Mouse (Mus musculus): ENCODE measurements around the gene Tmem248. TPM values are rescaled to one million over a fixed set of nuclear protein-coding genes. Genes with fewer than 3 reads are reported as not detected.

The Tmem248 gene
- polyA plus RNA-seq, 1 experiment from 2014 or later, result 37.5 TPM

- H3K4me1 ChIP-seq, result peaks cover 5% of the 10 kb centered on the region; the same call in 1 of the 2 replicates
- H3K27ac ChIP-seq (replicated peaks), result no peak overlapping the region
- peak; percentile 19 for DNase-seq (ENCODE audit: low spot score)
- no peaks in the 10 kb centered on the region for H3K9me3 ChIP-seq (replicated peaks)
- no peak overlapping the region for H3K4me3 ChIP-seq
- 54% methylated on average over 7 of the region's 7 CpGs for WGBS
- H3K36me3 ChIP-seq, result peaks cover 49% of the 10 kb centered on the region
- H3K27me3 ChIP-seq (ENCODE audit: low read depth, poor library complexity, severe bottlenecking), result no peaks in the 10 kb centered on the region
Observed at GRCm38 (mm10) chr5:130187383-130187782, 29.5 kb upstream of the Tmem248 start.

DNA sequence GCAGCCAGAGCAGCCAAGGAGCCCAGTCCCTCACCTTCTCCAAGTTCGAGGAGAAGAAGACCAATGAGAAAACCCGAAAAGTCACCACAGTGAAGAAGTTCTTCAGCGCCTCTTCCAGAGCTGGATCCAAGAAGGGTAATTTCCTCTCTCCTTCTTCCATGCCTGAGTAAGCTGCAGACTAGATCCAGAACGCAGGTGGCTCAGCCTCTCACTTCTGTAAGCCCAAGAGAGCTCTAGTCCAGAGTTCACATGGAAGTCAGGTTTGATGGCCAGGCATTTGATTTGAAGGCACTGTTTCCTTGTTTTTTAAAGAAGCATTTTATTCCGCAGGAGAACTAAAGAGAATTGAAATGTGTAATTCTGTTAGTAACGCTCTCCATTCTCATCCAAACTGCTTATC lies 26.0 kb upstream of the Tmem248 start:
- 92% methylated on average over 6 of the region's 6 CpGs for WGBS
- no peak for DNase-seq (ENCODE audit: low spot score)
- H3K4me1 ChIP-seq, result peaks cover 5% of the 10 kb centered on the region; the same call in 1 of the 2 replicates
- no peaks in the 10 kb centered on the region for H3K9me3 ChIP-seq (replicated peaks)
- H3K4me3 ChIP-seq, result no peak overlapping the region
- H3K36me3 ChIP-seq, result peaks cover 79% of the 10 kb centered on the region
- H3K27me3 ChIP-seq (ENCODE audit: low read depth, poor library complexity, severe bottlenecking), result no peaks in the 10 kb centered on the region
- H3K27ac ChIP-seq (replicated peaks), result no peak overlapping the region

DNA sequence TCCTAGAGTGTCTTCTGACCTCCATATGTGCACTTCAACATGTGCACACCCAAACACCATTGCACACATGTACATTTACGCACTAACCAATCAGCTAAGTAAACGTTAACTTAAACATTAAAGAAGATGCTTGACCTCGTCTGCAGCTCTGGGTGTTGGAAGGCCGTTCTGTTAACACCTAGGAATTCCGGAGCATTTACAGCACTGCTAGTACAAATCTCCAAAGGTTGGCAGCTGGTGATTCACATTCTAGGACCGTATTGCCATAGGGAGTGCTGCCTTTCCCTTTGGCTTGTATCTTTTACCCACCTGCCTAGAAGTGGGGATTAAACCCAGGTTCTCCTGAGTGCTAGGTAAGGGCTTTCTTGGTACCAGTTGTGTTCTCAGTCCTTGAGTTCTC lies 25.0 kb upstream of the Tmem248 start:
- Histone ChIP-seq H3K4me3 (no peak overlapping the region), H3K36me3 (peaks cover 79% of the 10 kb centered on the region), H3K27ac (replicated peaks) (no peak overlapping the region), H3K27me3 (ENCODE audit: low read depth, poor library complexity, severe bottlenecking) (no peaks in the 10 kb centered on the region), H3K4me1 (peaks cover 5% of the 10 kb centered on the region; the same call in 1 of the 2 replicates), H3K9me3 (replicated peaks) (no peaks in the 10 kb centered on the region)
- WGBS, result 93% methylated on average over 6 of the region's 6 CpGs
- no peak for DNase-seq (ENCODE audit: low spot score)

DNA sequence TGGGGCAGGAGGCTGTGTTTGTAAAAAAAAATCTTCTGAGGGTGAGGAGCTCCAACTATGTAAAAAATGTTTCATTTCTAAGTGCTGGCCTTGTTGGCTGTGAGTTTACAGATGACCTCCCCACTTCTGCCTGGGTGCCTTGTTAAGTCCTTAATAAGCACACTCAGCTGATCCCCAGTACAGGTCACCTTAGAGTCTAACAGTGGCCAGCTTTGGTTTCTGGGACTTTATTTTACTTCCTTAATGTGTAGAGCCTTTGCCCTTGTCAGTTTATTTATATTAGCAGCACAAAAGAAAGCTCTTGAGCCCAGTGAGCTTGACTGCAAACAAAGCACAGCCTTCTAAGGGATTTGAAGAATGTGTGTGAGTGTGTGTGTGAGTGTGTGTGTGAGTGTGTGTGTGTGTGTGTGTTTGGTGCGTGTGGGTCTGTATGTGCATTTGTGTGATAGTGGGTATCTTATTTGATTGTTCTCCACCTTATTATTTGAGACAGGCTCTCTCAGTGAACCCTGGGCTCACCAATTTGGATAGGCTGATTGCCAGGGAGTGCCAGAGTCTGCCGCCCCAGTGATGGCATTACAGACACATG lies 24.4 kb upstream of the Tmem248 start:
- no peak for DNase-seq (ENCODE audit: low spot score)
- Histone ChIP-seq H3K4me3 (no peak overlapping the region), H3K27ac (replicated peaks) (no peak overlapping the region), H3K27me3 (ENCODE audit: low read depth, poor library complexity, severe bottlenecking) (no peaks in the 10 kb centered on the region), H3K9me3 (replicated peaks) (no peaks in the 10 kb centered on the region), H3K36me3 (peaks cover 83% of the 10 kb centered on the region), H3K4me1 (peaks cover 2% of the 10 kb centered on the region; the same call in 1 of the 2 replicates)
- WGBS, result 72% methylated on average over 2 of the region's 2 CpGs

GRCm38 (mm10) chr5:130193760-130194159 lies 23.1 kb upstream of the Tmem248 start:
- DNase-seq (ENCODE audit: low spot score), result no peak
- Histone ChIP-seq H3K27me3 (ENCODE audit: low read depth, poor library complexity, severe bottlenecking) (no peaks in the 10 kb centered on the region), H3K4me1 (no peaks in the 10 kb centered on the region), H3K4me3 (no peak overlapping the region), H3K27ac (replicated peaks) (no peak overlapping the region), H3K9me3 (replicated peaks) (no peaks in the 10 kb centered on the region), H3K36me3 (peaks cover 85% of the 10 kb centered on the region)
- 92% methylated on average over 3 of the region's 3 CpGs for WGBS

DNA sequence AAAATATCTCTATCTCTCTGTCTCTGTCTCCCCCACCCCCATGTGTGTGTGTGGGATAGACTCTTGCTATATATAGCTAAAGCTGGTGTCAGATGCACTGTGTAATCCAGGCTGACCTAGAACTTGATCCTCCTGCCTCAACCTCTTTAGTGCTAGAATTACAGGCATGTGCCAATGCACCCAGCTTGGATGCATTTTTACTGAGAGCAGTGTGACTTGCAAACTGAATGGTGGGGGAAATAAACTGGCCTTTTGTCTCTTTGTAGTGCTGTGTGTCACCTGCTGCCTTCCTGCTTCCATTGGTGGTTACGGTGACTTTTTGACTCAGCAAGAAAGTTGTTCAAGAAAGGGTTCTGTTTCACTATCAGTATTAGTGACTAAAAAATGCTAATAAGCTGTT lies 20.6 kb upstream of the Tmem248 start:
- WGBS, result 91% methylated on average over 1 of the region's 1 CpGs

DNA sequence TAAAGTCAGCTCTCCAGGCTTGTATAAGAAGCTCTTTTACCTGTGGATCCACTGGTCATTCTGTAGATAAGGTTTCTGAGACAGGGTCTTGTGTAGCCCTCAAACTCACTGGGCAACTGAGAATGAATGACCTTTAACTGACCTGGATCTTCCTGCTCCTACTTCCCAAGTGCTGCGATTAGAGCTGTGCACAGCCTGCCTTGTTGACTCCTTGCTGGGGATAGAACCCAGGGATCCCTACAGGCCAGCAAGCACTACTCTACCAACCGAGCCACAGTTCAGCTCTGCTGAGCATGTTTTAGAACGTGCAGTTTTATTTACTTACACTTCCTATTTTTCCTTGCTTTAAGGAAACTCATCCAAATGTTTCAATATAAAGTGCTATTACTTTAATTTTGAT lies 19.4 kb upstream of the Tmem248 start:
- DNase-seq (ENCODE audit: low spot score), result no peak
- peaks cover 79% of the 10 kb centered on the region for H3K36me3 ChIP-seq
- H3K4me3 ChIP-seq, result no peak overlapping the region
- 88% methylated on average over 3 of the region's 3 CpGs for WGBS
- H3K27ac ChIP-seq (replicated peaks), result no peak overlapping the region
- no peaks in the 10 kb centered on the region for H3K4me1 ChIP-seq
- no peaks in the 10 kb centered on the region for H3K9me3 ChIP-seq (replicated peaks)
- no peaks in the 10 kb centered on the region for H3K27me3 ChIP-seq (ENCODE audit: low read depth, poor library complexity, severe bottlenecking)

More for the DNA sequence above, 20.6 kb upstream of the Tmem248 start:
- DNase-seq (ENCODE audit: low spot score), result no peak
- Histone ChIP-seq H3K36me3 (peaks cover 82% of the 10 kb centered on the region), H3K9me3 (replicated peaks) (no peaks in the 10 kb centered on the region), H3K27ac (replicated peaks) (no peak overlapping the region), H3K4me3 (no peak overlapping the region), H3K4me1 (no peaks in the 10 kb centered on the region), H3K27me3 (ENCODE audit: low read depth, poor library complexity, severe bottlenecking) (no peaks in the 10 kb centered on the region)

GRCm38 (mm10) chr5:130197981-130198380 lies 18.9 kb upstream of the Tmem248 start:
- H3K36me3 ChIP-seq, result peaks cover 79% of the 10 kb centered on the region
- H3K27ac ChIP-seq (replicated peaks), result no peak overlapping the region
- H3K4me1 ChIP-seq, result no peaks in the 10 kb centered on the region
- H3K4me3 ChIP-seq, result no peak overlapping the region
- no peak for DNase-seq (ENCODE audit: low spot score)
- H3K27me3 ChIP-seq (ENCODE audit: low read depth, poor library complexity, severe bottlenecking), result no peaks in the 10 kb centered on the region
- WGBS, result 92% methylated on average over 7 of the region's 7 CpGs
- no peaks in the 10 kb centered on the region for H3K9me3 ChIP-seq (replicated peaks)

GRCm38 (mm10) chr5:130200233-130201029 lies 16.4 kb upstream of the Tmem248 start:
- H3K9me3 ChIP-seq (replicated peaks), result no peaks in the 10 kb centered on the region
- H3K4me3 ChIP-seq, result no peak overlapping the region
- H3K4me1 ChIP-seq, result no peaks in the 10 kb centered on the region
- peaks cover 67% of the 10 kb centered on the region for H3K36me3 ChIP-seq
- no peaks in the 10 kb centered on the region for H3K27me3 ChIP-seq (ENCODE audit: low read depth, poor library complexity, severe bottlenecking)
- WGBS, result 89% methylated on average over 10 of the region's 10 CpGs
- DNase-seq (ENCODE audit: low spot score), result no peak
- no peak overlapping the region for H3K27ac ChIP-seq (replicated peaks)

DNA sequence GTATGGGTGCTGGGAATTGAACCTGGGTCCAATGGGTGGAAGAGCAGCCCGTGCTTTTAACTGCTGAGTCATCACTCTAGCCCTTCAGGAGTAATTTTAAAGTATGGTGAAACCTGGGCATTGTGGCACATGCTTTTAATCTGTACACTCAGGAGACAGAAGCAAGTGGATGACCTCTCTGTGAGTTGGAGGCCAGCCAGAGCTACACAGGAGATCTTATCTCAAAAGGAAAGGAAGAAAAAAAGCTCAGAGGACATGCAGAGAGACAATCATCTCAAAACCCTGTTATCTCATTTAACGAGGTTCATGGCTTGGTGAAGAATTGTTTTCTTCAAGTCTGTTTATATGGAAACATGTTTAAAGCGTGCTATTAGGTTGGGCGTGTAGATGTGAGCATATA lies 12.9 kb upstream of the Tmem248 start:
- WGBS, result 92% methylated on average over 4 of the region's 4 CpGs
- H3K27ac ChIP-seq (replicated peaks), result no peak overlapping the region
- H3K9me3 ChIP-seq (replicated peaks), result no peaks in the 10 kb centered on the region
- peaks cover 72% of the 10 kb centered on the region for H3K36me3 ChIP-seq
- H3K4me1 ChIP-seq, result no peaks in the 10 kb centered on the region
- H3K4me3 ChIP-seq, result no peak overlapping the region
- no peak for DNase-seq (ENCODE audit: low spot score)
- H3K27me3 ChIP-seq (ENCODE audit: low read depth, poor library complexity, severe bottlenecking), result no peaks in the 10 kb centered on the region

DNA sequence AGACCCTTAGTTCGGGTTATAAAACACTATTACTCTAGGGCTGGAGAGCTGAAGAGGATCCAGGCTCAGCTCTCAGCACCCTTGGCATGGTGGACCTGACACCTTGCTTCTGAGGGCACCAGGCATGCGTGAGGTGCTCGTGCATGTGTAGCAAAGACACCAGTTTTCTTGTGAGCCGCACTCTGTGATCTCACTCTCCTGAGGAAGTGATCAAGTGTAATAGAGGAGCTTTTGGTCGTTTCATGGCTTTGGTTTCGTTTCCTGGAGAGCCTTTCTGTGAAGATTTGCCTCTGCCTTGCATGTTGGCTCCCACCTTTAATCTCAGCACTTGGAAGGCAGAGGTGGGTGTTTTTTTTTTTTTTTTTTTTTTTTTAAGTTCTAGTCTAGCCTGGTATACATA lies 12.3 kb upstream of the Tmem248 start:
- no peaks in the 10 kb centered on the region for H3K9me3 ChIP-seq (replicated peaks)
- H3K27ac ChIP-seq (replicated peaks), result no peak overlapping the region
- WGBS, result 88% methylated on average over 6 of the region's 6 CpGs
- no peaks in the 10 kb centered on the region for H3K27me3 ChIP-seq (ENCODE audit: low read depth, poor library complexity, severe bottlenecking)
- H3K4me1 ChIP-seq, result no peaks in the 10 kb centered on the region
- no peak for DNase-seq (ENCODE audit: low spot score)
- H3K36me3 ChIP-seq, result peaks cover 72% of the 10 kb centered on the region
- H3K4me3 ChIP-seq, result no peak overlapping the region

DNA sequence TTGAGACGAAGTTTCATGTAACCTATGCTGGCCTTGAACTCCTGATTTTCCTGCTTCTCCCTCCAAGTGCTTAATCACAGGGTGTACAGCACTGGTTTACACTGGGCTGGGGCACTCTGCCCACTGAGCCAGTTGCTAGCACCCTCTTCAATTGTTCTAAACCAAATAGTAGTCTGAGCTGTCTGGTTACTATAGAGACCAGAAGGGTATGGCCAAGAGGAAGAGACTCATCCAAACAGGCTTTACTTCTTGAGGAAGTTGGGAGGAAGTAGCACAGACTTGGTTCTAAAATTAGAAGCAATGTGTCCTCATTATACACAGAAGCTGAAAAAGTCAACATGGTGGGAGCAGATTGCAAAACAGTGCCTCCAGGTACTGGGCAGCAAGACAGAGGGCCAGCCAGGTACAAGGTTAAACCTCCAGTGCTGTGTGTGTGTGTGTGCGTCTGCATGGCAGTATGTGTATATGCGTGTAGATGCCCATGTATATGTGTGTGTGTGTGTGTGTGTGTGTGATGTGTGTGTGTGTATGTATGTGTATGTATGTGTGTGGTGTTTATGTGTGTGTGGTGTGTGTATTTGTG lies 11.3 kb upstream of the Tmem248 start:
- H3K27me3 ChIP-seq (ENCODE audit: low read depth, poor library complexity, severe bottlenecking), result no peaks in the 10 kb centered on the region
- WGBS, result 90% methylated on average over 3 of the region's 3 CpGs
- H3K27ac ChIP-seq (replicated peaks), result no peak overlapping the region
- peaks cover 73% of the 10 kb centered on the region for H3K36me3 ChIP-seq
- no peak for DNase-seq (ENCODE audit: low spot score)
- H3K4me3 ChIP-seq, result no peak overlapping the region
- H3K9me3 ChIP-seq (replicated peaks), result no peaks in the 10 kb centered on the region
- no peaks in the 10 kb centered on the region for H3K4me1 ChIP-seq

GRCm38 (mm10) chr5:130207299-130207698 lies 9.6 kb upstream of the Tmem248 start:
- no peak overlapping the region for H3K27ac ChIP-seq (replicated peaks)

More at GRCm38 (mm10) chr5:130207299-130207698, 9.6 kb upstream of the Tmem248 start:
- H3K9me3 ChIP-seq (replicated peaks), result no peaks in the 10 kb centered on the region
- no peak for DNase-seq (ENCODE audit: low spot score)
- no peaks in the 10 kb centered on the region for H3K27me3 ChIP-seq (ENCODE audit: low read depth, poor library complexity, severe bottlenecking)
- no peak overlapping the region for H3K4me3 ChIP-seq
- 96% methylated on average over 4 of the region's 4 CpGs for WGBS
- H3K4me1 ChIP-seq, result no peaks in the 10 kb centered on the region
- H3K36me3 ChIP-seq, result peaks cover 77% of the 10 kb centered on the region
